Mouse (Mus musculus): Measurements from ENCODE around the gene Epc2. TPM values are rescaled to one million over a fixed set of nuclear protein-coding genes. Genes with fewer than 3 reads are reported as not detected.

The Epc2 gene
- total RNA-seq, 4 experiments from 2014 or later, result 48.0 to 60.4 (median 57.8) TPM

DNA sequence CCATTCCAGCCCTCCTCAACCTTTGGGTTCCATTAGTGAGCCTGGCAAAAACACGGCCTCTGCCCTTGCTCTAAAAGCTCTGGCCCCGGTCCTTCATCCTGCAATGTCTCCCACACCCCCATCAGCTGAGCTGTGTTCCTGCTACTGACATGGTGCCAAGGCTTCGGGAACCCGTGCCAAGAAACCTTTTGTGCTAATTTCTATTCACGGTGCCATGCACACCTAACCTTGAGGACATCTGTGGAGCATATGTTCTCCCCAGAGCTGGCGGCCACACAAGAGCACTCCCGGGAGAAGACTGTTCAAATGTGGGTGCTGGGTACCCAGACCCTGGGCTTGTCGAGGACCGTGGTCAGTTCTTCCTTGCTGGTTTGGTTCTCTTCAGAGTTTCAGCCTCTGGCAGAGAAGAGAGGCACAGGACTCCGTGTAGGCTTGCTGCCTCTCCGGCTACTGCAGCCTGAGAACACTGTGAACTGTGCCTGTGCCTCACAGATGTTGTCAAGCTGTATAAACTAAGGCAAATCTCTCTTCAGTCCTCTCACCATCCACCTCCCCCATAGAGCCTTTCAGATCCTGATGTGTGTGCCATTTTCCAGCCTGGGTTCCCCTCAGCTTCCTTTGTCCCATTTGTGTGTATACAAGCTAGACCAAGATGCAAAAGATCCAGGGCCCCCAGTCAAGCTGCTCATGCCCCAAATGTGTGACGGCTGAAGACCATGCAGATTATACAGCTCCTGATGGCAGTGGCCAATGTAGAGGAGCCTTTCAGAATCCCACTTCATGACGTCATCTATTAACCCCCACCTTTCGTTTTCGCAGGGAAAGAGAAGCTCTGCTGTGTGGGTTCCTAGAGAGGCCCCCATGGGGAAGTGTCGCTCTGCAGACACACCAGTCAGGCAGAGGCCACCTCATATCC is 118.8 kb downstream of the Epc2 start:
- DNase-seq (ENCODE audit: low spot score in 2 of 2), result peak; percentile 22 to 34

DNA sequence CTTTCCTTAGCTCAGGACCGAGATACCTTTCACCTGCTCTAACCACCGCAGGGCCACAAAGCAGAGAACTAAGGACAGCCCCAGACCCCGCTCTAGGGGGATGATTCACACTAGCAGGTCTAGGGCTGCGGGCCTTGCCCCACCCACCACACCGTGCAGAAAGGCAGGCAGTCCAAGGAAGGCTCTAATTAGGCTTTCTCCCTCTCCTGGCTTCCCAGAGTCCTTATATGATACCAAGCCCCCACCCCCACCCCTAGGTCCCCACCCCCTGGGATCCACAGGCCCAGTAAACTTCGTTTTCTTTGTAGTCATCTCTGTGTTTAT is 119.5 kb downstream of the Epc2 start:
- DNase-seq (ENCODE audit: low spot score in 2 of 2), result no peak

DNA sequence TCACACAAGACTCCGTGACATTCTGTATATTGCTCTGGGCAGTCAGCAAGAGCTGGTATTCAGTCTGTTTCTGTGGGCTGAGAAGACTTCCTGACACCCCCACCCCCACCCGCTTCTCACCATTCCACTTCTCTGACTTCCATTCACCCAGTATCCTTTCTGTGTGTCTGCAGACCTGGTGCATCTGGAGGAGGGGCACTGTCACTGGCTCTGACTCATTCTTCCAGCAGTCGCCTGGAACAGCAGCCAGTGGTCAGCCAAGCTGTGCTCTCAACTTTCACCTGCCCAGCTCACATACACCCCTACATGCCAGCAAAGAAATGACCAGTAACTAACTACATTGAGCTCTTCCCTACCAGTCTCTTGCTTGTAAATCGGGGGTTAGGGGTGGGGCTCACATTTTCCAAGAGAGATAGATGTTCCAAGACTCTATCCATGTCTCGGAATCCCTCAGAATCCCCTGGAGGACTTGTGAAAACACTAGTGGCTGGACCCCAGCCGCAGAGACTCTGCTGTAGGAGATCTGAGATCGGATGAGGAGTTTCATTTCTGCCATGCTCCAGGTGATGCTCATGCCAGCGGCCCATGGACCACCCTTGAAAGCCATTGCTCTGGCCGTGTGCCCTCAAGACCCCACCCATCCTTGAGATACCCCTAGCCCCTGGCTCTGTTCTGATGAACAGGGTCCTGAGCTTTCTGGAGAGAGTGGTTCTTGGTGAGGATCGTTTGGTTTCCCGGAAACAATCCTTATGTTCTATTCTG is 120.1 kb downstream of the Epc2 start:
- no peak for DNase-seq (ENCODE audit: low spot score in 2 of 2)

DNA sequence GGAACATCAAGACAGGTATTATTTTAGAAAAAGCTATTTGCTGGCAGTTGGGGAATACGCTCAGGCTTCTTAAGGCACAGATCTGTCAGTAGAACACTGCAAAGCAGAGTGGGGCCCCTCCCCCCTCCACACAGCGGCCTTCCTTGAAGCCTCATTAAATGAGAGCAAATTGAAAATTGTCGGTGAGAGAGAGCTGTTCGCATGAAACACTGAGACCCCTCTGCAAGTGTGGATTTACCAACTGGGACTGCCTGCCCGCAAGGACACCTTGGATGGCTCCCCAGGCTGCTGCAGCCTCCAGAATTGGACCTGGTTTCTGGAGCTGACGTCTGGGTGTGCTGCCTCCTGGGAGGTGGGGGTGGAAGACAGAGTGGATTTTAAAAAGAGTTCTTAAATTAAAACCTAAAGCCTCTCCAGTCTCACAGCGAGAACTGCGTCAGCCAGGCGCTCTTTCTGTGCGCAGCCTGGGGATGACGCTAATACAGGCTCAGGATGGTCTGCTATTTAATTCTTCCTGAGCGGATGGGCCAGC is 120.9 kb downstream of the Epc2 start:
- DNase-seq (ENCODE audit: low spot score in 2 of 2), result peak; percentile 51 to 80

DNA sequence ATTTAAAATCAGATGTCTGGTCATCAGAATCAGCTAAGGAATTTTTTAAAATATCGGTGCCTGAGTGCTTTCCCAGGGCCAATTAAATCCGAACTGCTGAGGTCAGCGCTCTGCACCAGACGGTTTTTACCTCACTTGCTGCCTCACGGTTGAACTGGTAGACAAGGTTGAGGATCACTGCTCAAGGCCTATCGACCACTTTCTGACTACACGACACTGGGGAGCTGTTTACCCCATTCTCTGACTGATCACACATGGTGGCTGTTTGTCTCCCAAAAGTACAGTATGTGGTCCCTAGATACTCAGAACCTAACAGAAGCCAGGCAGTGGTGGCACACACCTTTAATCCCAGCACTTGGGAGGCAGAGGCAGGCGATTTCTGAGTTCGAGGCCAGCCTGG is 121.4 kb downstream of the Epc2 start:
- no peak for DNase-seq (ENCODE audit: low spot score in 2 of 2)

DNA sequence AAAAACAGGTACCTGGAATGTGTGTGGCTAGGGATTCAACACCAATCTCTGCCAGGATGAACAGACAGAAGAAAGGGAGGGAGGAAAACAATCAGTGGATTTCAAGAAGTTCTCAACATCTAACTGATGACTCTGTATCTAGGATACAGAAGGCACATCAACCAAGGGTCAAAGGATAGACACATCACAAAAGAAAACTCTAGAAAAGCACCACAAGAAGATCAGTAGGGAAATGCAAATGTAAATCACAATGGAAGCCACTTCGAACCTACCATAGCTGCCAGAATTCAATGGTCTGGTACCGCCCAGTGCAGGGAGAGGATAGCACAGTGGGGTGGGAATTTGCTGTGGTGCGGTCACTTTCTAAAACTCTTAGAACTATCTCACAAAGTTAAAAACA is 122.0 kb downstream of the Epc2 start:
- no peak for DNase-seq (ENCODE audit: low spot score in 2 of 2)

DNA sequence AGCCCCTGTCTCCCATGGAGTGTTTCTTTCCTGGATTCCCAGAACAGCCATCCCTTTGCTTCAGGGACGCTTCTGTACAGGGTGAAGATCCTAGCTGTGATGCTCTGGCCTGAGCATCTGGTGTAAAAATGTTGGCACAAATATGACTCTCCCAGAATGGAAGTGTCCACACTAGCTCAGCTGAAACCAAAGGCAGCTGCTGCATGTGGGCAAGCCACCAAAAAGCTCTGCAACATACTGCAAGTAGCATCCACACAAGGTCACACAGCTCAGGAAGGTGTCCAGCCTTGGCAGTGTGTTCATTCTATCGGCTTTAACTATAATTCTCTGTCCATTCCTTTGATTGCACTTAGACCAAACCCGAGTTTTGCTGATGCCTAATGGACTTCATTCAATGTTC is 129.3 kb downstream of the Epc2 start:
- no peak for DNase-seq (ENCODE audit: low spot score in 2 of 2)

DNA sequence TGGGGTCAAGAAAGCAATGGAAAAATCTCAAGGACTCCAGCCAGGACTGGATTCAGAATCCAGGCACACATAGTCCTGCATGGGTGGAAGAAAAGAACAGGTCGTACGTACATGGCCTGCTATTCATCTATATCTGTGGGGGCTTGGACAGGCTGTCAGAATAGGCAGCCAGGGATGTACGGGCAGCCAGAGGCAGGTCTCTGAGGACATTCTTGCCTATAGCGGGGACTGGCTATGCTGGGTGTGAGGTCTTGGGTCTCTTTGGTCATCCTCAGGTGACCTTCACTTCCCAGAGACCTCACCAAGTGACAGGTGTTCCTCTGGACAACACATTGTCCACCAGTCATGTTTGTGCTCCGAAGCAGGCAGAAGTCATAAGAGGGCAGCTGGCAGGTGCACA is 131.3 kb downstream of the Epc2 start:
- no peak for DNase-seq (ENCODE audit: low spot score in 2 of 2)

DNA sequence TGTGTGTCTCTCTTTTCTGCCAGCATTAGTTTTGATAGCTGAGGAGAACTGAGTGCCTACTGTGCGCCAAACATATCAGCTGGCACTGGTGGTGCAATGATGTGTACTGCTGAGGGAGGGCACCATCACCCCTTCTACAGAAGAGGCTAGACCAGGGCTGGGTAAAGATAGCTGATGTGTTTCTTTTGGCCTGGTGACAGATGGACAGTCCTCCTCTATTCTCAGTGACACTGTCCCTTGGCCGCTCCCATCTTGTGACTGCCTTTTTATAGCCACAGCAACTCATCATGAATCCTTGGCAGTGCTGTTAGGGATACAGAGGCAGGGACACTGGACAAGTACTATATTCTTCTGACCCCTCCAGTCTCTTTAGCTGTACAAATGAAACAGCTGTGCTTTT is 132.0 kb downstream of the Epc2 start:
- DNase-seq (ENCODE audit: low spot score in 2 of 2), result no peak

DNA sequence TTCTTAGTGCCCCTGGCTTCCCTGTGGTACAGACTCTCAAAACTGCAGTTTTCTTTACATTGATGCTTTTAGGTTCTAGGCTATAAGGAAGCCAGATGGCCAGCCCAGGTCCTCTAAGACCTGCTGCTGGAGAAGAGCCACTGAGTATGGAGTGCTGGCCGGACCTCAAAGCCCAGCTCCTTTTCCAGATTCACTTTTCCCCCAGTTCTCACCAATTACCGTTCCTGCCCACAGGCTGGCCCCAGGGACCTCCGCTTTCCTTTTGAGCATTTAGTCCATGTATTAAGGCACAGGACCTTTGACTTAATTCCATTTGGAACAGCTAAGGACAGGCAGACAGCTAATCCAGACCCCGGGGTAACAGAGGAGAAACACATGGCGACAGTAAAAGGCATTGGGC is 139.2 kb downstream of the Epc2 start:
- no peak for DNase-seq (ENCODE audit: low spot score in 2 of 2)

DNA sequence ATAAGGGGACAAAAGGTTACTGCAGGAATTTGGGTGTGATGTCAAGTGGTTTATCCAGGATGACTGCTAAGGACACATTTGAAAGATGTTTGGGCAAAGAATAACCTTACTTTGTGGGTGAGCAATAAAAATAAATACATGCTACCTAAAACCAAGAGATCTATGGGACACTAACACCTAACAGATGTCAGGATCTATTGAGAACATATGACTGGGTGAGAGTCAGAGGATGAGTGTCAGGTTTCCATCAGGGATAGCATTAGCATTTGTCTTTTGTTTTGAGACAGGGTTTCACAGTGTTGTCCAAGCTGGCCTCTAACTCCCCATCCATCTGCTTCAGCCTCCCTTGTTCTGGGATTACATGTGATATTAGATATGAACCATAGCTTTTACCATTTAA is 141.6 kb downstream of the Epc2 start:
- no peak for DNase-seq (ENCODE audit: low spot score in 2 of 2)

DNA sequence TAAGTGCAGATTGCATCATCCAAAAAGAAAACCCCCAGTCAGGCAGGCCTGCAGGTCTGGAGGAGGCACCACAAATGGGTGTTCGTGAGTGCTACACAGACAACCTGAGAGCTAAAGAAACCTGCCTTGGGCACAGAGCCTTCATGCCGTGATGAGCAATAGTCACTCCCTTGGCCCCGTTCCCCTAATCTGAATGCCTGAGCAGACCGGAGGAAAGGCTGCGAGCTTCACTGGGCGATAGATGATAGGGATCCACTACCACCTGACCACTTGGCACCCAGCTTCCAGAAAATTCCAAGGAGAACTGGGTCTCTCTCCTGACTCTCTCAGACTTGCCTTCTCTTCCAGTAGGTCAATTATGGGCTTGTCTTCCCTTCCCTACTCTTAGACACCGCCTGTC is 143.6 kb downstream of the Epc2 start:
- no peak for DNase-seq (ENCODE audit: low spot score in 2 of 2)

DNA sequence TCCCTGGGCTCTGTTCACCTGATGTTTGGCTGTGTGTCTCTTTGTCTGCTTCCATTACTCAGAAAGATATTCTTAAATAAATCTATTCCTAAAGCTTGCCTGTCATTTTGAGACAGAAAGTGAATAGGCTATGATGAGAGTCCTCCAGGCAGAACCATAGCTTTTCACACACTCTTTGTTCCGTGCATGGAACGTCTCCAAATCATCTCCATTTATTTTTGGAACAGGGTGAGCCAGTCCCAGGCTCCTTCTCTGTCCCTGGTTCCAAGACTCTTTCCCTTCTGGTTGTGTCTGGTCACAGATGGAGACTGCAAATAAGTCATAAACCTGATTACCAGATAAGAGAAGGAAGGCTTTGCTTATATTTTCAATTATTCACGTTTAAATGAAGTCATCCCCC is 145.0 kb downstream of the Epc2 start:
- no peak for DNase-seq (ENCODE audit: low spot score in 2 of 2)

DNA sequence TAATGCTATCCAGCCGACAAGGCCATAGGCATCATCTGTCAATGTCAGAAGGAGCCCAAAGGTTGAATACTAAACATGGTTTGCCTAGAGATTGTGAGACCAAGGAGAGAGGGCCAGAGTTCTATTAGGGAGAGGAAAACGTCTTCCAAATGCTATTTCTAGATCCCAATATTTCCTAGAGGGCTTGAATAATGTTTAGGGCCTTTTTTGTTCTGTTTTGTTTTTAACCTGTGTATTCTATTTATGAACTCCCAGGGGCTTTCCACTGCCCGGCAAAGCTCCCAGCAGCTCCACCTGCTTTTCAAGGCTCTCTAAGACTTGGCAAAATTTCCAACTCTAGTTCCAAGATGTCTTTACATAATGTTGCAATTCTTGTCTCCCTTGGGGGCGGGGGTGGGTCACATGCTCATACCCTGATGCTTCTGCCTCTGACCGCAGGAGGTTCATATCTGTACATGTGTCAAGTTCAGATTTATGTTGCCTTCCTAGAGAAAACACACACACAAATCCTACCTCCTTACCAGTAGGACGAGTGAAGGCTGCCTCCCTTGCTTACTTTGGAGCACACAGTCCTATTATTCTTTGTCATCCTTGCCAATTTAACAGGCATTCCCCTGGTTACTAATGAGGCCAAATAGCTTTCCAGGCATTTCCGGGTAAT is 148.9 kb downstream of the Epc2 start:
- DNase-seq (ENCODE audit: low spot score in 2 of 2), result no peak

Other genes starting within 250 kb of the Epc2 start
- 100 to 1,000 TPM; 526 to 565 (median 546) TPM for gene Kif5c, start 167.8 kb downstream of the Epc2 start, total RNA-seq (2022)